Mouse (Mus musculus): Measurements from ENCODE around the gene Ccdc180.

- no peak for TF ChIP-seq ZNF384 (IDR thresholded peaks at IDR 0.05; ENCODE audit: low read depth, low read length)
- no peak for TF ChIP-seq MAFK (IDR thresholded peaks at IDR 0.05; ENCODE audit: insufficient read depth, low read depth, low read length)
- no peak for TF ChIP-seq HCFC1 (IDR thresholded peaks at IDR 0.05; ENCODE audit: borderline replicate concordance, insufficient read depth, low read length)
- TF ChIP-seq CHD2 (IDR thresholded peaks at IDR 0.05; ENCODE audit: low read depth, low read length): no peak
Observed at GRCm38 (mm10) chr4:45979916-45980315, 89.8 kb downstream of the Ccdc180 start.
